Mouse (Mus musculus): Measurements from ENCODE around the gene Guca2a. TPM values are rescaled to one million over a fixed set of nuclear protein-coding genes. Genes with fewer than 3 reads are reported as not detected.
A peak's percentile ranks its signal among the peaks of the same experiment; 100 is the strongest.

Gene Guca2a
- polyA plus RNA-seq, 1 experiment from 2014 or later: not detected

- 59% methylated on average over 10 of the region's 10 CpGs for WGBS
- DNase-seq (ENCODE audit: low spot score, missing footprints) (no peak), ATAC-seq (ENCODE audit: low FRiP score) (no peak; the same call in 1 of the 2 replicates)
- Histone ChIP-seq H3K9ac (ENCODE audit: low read length) (0 out of 2 replicates have a peak overlapping the region, but pooled peaks have one; percentile 16), H3K9me3 (ENCODE audit: control insufficient read depth, low read length) (no peaks in the 10 kb centered on the region), H3K27ac (ENCODE audit: low read depth, low read length) (no peak overlapping the region), H3K4me1 (ENCODE audit: control insufficient read depth, insufficient read depth, low read length) (peaks cover 5% of the 10 kb centered on the region; the same call in 1 of the 2 replicates), H3K4me3 (ENCODE audit: low read depth, low read length) (no peak overlapping the region), H3K4me2 (no peak overlapping the region), H3K27me3 (ENCODE audit: control insufficient read depth, insufficient read depth, low read length) (no peaks in the 10 kb centered on the region), H3K36me3 (ENCODE audit: control insufficient read depth, insufficient read depth, low read length) (no peaks in the 10 kb centered on the region)
Observed at GRCm38 (mm10) chr4:119669356-119670209, 32.1 kb downstream of the Guca2a start.

GRCm38 (mm10) chr4:119670210-119670555 lies 32.7 kb downstream of the Guca2a start:
- WGBS: 33% methylated on average over 7 of the region's 7 CpGs
- H3K9me3 ChIP-seq (ENCODE audit: control insufficient read depth, low read length): no peaks in the 10 kb centered on the region
- H3K27ac ChIP-seq (ENCODE audit: low read depth, low read length): no peak overlapping the region
- no peaks in the 10 kb centered on the region for H3K36me3 ChIP-seq (ENCODE audit: control insufficient read depth, insufficient read depth, low read length)
- DNase-seq (ENCODE audit: low spot score, missing footprints) (no peak), ATAC-seq (ENCODE audit: low FRiP score) (no peak)
- no peak overlapping the region for H3K9ac ChIP-seq (ENCODE audit: low read length)
- peaks cover 5% of the 10 kb centered on the region; the same call in 1 of the 2 replicates for H3K4me1 ChIP-seq (ENCODE audit: control insufficient read depth, insufficient read depth, low read length)
- H3K27me3 ChIP-seq (ENCODE audit: control insufficient read depth, insufficient read depth, low read length): no peaks in the 10 kb centered on the region
- H3K4me3 ChIP-seq (ENCODE audit: low read depth, low read length): no peak overlapping the region
- H3K4me2 ChIP-seq: no peak overlapping the region

GRCm38 (mm10) chr4:119670736-119671135 lies 33.2 kb downstream of the Guca2a start:
- no peak overlapping the region for H3K4me3 ChIP-seq (ENCODE audit: low read depth, low read length)
- WGBS: 84% methylated on average over 6 of the region's 6 CpGs
- DNase-seq (ENCODE audit: low spot score, missing footprints) (no peak), ATAC-seq (ENCODE audit: low FRiP score) (no peak)
- H3K36me3 ChIP-seq (ENCODE audit: control insufficient read depth, insufficient read depth, low read length): no peaks in the 10 kb centered on the region
- H3K27ac ChIP-seq (ENCODE audit: low read depth, low read length): no peak overlapping the region
- no peak overlapping the region for H3K4me2 ChIP-seq
- H3K9ac ChIP-seq (ENCODE audit: low read length): no peak overlapping the region
- H3K9me3 ChIP-seq (ENCODE audit: control insufficient read depth, low read length): no peaks in the 10 kb centered on the region
- peaks cover 5% of the 10 kb centered on the region; the same call in 1 of the 2 replicates for H3K4me1 ChIP-seq (ENCODE audit: control insufficient read depth, insufficient read depth, low read length)
- no peaks in the 10 kb centered on the region for H3K27me3 ChIP-seq (ENCODE audit: control insufficient read depth, insufficient read depth, low read length)

GRCm38 (mm10) chr4:119671164-119671563 lies 33.7 kb downstream of the Guca2a start:
- H3K27me3 ChIP-seq (ENCODE audit: control insufficient read depth, insufficient read depth, low read length): no peaks in the 10 kb centered on the region
- no peak overlapping the region for H3K4me3 ChIP-seq (ENCODE audit: low read depth, low read length)
- DNase-seq (ENCODE audit: low spot score, missing footprints) (peak; percentile 56), ATAC-seq (ENCODE audit: low FRiP score) (no peak)
- H3K4me2 ChIP-seq: no peak overlapping the region
- no peaks in the 10 kb centered on the region for H3K9me3 ChIP-seq (ENCODE audit: control insufficient read depth, low read length)
- no peak overlapping the region for H3K27ac ChIP-seq (ENCODE audit: low read depth, low read length)
- H3K36me3 ChIP-seq (ENCODE audit: control insufficient read depth, insufficient read depth, low read length): no peaks in the 10 kb centered on the region
- peaks cover 5% of the 10 kb centered on the region; the same call in 1 of the 2 replicates for H3K4me1 ChIP-seq (ENCODE audit: control insufficient read depth, insufficient read depth, low read length)
- WGBS: 93% methylated on average over 9 of the region's 9 CpGs
- H3K9ac ChIP-seq (ENCODE audit: low read length): no peak overlapping the region

GRCm38 (mm10) chr4:119672685-119673084 lies 35.2 kb downstream of the Guca2a start:
- H3K4me3 ChIP-seq (ENCODE audit: low read depth, low read length): no peak overlapping the region
- no peaks in the 10 kb centered on the region for H3K27me3 ChIP-seq (ENCODE audit: control insufficient read depth, insufficient read depth, low read length)
- 41% methylated on average over 5 of the region's 5 CpGs for WGBS
- no peaks in the 10 kb centered on the region for H3K9me3 ChIP-seq (ENCODE audit: control insufficient read depth, low read length)
- H3K4me1 ChIP-seq (ENCODE audit: control insufficient read depth, insufficient read depth, low read length): peaks cover 5% of the 10 kb centered on the region; the same call in 1 of the 2 replicates
- H3K4me2 ChIP-seq: no peak overlapping the region
- DNase-seq (ENCODE audit: low spot score, missing footprints): no peak
- no peak overlapping the region for H3K9ac ChIP-seq (ENCODE audit: low read length)
- H3K36me3 ChIP-seq (ENCODE audit: control insufficient read depth, insufficient read depth, low read length): no peaks in the 10 kb centered on the region
- no peak overlapping the region for H3K27ac ChIP-seq (ENCODE audit: low read depth, low read length)
- ATAC-seq (ENCODE audit: low FRiP score): no peak

GRCm38 (mm10) chr4:119682596-119682995 lies 45.1 kb downstream of the Guca2a start:
- Histone ChIP-seq H3K9me3 (ENCODE audit: control insufficient read depth, low read length) (no peaks in the 10 kb centered on the region), H3K27me3 (ENCODE audit: control insufficient read depth, insufficient read depth, low read length) (no peaks in the 10 kb centered on the region), H3K4me1 (ENCODE audit: control insufficient read depth, insufficient read depth, low read length) (peaks cover 5% of the 10 kb centered on the region; the same call in 1 of the 2 replicates), H3K4me2 (no peak overlapping the region), H3K27ac (ENCODE audit: low read depth, low read length) (no peak overlapping the region), H3K36me3 (ENCODE audit: control insufficient read depth, insufficient read depth, low read length) (no peaks in the 10 kb centered on the region), H3K4me3 (ENCODE audit: low read depth, low read length) (no peak overlapping the region), H3K9ac (ENCODE audit: low read length) (no peak overlapping the region)
- 38% methylated on average over 5 of the region's 5 CpGs for WGBS
- DNase-seq (ENCODE audit: low spot score, missing footprints) (no peak), ATAC-seq (ENCODE audit: low FRiP score) (peak; percentile 64; the same call in 1 of the 2 replicates)

GRCm38 (mm10) chr4:119685746-119686145 lies 48.2 kb downstream of the Guca2a start:
- H3K9me3 ChIP-seq (ENCODE audit: control insufficient read depth, low read length): no peaks in the 10 kb centered on the region
- H3K9ac ChIP-seq (ENCODE audit: low read length): no peak overlapping the region
- 91% methylated on average over 2 of the region's 2 CpGs for WGBS
- no peak overlapping the region for H3K27ac ChIP-seq (ENCODE audit: low read depth, low read length)
- no peak overlapping the region for H3K4me3 ChIP-seq (ENCODE audit: low read depth, low read length)
- no peak for DNase-seq (ENCODE audit: low spot score, missing footprints)
- peaks cover 5% of the 10 kb centered on the region; the same call in 1 of the 2 replicates for H3K4me1 ChIP-seq (ENCODE audit: control insufficient read depth, insufficient read depth, low read length)
- H3K4me2 ChIP-seq: no peak overlapping the region
- H3K36me3 ChIP-seq (ENCODE audit: control insufficient read depth, insufficient read depth, low read length): no peaks in the 10 kb centered on the region
- H3K27me3 ChIP-seq (ENCODE audit: control insufficient read depth, insufficient read depth, low read length): no peaks in the 10 kb centered on the region
- ATAC-seq (ENCODE audit: low FRiP score): no peak

Other genes starting within 250 kb of the Guca2a start
- gene Ccdc30, start 222.2 kb upstream of the Guca2a start, polyA plus RNA-seq (2014; fragmentation: Nextera tagmentation; extraction: Ambion mirVana): 8.8 and 10.4 TPM in 2 replicates
- 21.6 and 22.1 TPM in 2 replicates for gene Ppcs, start 215.3 kb upstream of the Guca2a start, polyA plus RNA-seq (2014; fragmentation: Nextera tagmentation; extraction: Ambion mirVana)
- 0.41 TPM in 1 of 2 replicates, not detected in the other for gene Zmynd12, start 214.9 kb upstream of the Guca2a start, polyA plus RNA-seq (2014; fragmentation: Nextera tagmentation; extraction: Ambion mirVana)
- 6.7 and 7.4 TPM in 2 replicates for gene Rimkla, start 145.1 kb upstream of the Guca2a start, polyA plus RNA-seq (2014; fragmentation: Nextera tagmentation; extraction: Ambion mirVana)
- gene Foxj3, start 100.7 kb upstream of the Guca2a start, polyA plus RNA-seq (2014; fragmentation: Nextera tagmentation; extraction: Ambion mirVana): 20.0 and 23.9 TPM in 2 replicates
- gene Frg2f1, start 98.2 kb upstream of the Guca2a start, polyA plus RNA-seq (2014; fragmentation: Nextera tagmentation; extraction: Ambion mirVana): 3.2 TPM in 2 replicates
- not detected in 2 replicates for gene Guca2b, start 21.2 kb downstream of the Guca2a start, polyA plus RNA-seq (2014; fragmentation: Nextera tagmentation; extraction: Ambion mirVana)
- 2.0 and 2.1 TPM in 2 replicates for gene Hivep3, start 96.1 kb downstream of the Guca2a start, polyA plus RNA-seq (2014; fragmentation: Nextera tagmentation; extraction: Ambion mirVana)

Measured in midbrain, embryonic 11.5 days (tissue).